Mouse (Mus musculus) embryonic fibroblast, embryonic 13.5 days (primary cell): Measurements from ENCODE around the gene Stard13.

Experiments
- CTCF ChIP-seq: IDR thresholded peaks from 2 replicates; pipeline ENCODE4 v1.5.1; 2011; ENCODE audit warnings: mild to moderate bottlenecking, control low read depth, low read length, moderate library complexity, borderline replicate concordance; ENCODE audit not compliant: insufficient read depth
- POLR2A ChIP-seq: IDR thresholded peaks from 2 replicates; pipeline ENCODE4 v1.6.1; 2011; ENCODE audit warnings: low read depth, mild to moderate bottlenecking, control low read depth, low read length, moderate library complexity

DNA sequence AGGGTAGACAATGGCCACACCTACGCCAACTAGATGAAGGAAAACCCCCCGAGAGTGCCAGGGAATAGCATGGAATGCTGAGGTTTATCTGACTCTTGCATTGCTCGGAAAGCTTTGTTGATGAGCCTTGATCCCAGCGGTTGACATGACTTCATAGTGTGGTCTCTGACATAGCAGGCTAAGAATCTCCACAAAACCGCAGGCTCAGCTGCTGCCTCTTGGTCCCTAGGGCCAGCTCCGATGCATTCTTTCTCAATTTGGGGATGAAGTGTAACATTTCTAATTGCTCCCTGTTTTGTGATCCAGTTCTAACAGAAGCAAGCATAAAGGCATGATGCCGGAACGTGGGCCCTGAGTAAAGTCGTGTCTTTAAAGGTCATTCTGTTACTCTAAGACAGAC is 120.9 kb downstream of the Stard13 start:
- TF ChIP-seq CTCF = no peak
- TF ChIP-seq POLR2A = no peak
